Mouse (Mus musculus) midbrain, embryonic 10.5 days (tissue): ENCODE data around the gene Derl3. TPM values are rescaled to one million over a fixed set of nuclear protein-coding genes. Genes with fewer than 3 reads are reported as not detected.
"Not testable (repeated sequence)": the region's sequence is repeated elsewhere in the genome, so short reads cannot be mapped to it uniquely, and the experiment has no call there.

Source experiments
- DNase-seq: peaks from one replicate; pipeline ENCODE4 v3.0.0-alpha.2; 2017; ENCODE audit warnings: low spot score
- H3K27ac ChIP-seq: fragments of 300-500 bp; sonication (generic); replicated peaks from 2 replicates; pipeline ENCODE4 v1.5.1; 2016; ENCODE audit warnings: mild to moderate bottlenecking
- H3K27me3 ChIP-seq: fragments of 300-500 bp; sonication (generic); 2 replicates; pipeline ENCODE4 v1.6.1; 2016; ENCODE audit warnings: low read depth, mild to moderate bottlenecking; ENCODE audit not compliant: poor library complexity, severe bottlenecking
- H3K36me3 ChIP-seq: fragments of 300-500 bp; sonication (generic); 2 replicates; pipeline ENCODE4 v1.6.1; 2016; ENCODE audit warnings: mild to moderate bottlenecking, moderate library complexity
- H3K4me1 ChIP-seq: fragments of 300-500 bp; sonication (generic); 2 replicates; pipeline ENCODE4 v1.6.1; 2016
- H3K4me3 ChIP-seq: fragments of 300-500 bp; sonication (generic); 2 replicates; pipeline ENCODE4 v1.5.1; 2016; ENCODE audit warnings: mild to moderate bottlenecking, moderate library complexity
- H3K9me3 ChIP-seq: fragments of 300-500 bp; sonication (generic); replicated peaks from 2 replicates; pipeline ENCODE4 v1.6.1; 2016; ENCODE audit warnings: mild to moderate bottlenecking
- WGBS: fragments of 180-500 bp; shearing (Covaris S2); methylation state at CpG from one replicate; pipeline ENCODE4 v1.1.7; 2016; 5-methylcytosine and 5-hydroxymethylcytosine counted together
- polyA plus RNA-seq: library from polyadenylated mRNA; unstranded; fragments of >200 nt; fragmentation: Nextera tagmentation; extraction: Ambion mirVana; gene quantifications from 2 replicates; pipeline ENCODE4 v1.2.1, GENCODE M21; 2016

Gene Derl3
- polyA plus RNA-seq, 1 experiment from 2014 or later, result 1.4 TPM

DNA sequence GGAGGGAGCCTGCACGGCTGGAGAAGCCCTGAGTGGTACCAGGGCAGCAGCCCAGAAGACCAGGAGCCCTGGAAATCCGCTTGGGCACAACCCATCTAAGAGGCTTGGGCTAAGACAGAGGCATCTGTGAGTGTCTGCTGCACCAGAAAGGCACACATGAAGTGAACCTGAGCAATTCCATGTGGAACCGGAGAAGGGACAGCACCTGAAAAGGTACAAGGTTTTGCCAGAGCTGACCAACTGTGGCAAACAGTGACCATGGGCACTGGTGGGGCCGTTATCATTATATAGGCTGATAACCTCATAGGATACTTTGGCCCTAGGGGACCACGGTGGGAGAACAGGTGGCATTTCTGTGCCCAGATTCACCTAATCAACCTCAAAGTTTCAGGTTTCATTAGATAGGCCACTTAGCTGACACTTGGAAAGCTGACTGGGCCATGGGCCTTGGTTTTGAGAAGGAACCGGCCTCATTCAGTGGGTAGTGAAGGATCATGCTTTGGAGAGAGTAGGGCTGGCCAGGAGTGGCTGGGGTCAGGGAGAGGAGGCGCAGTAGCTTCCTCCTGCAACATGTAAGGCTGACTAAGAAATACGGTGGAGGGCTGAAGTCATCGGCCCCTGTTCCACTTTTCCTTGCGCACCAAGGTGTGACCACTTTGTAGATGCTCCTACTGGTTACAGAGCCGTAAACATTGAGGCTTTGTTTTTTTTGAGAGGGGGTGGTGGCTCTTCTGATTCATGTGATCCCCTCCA is 36.9 kb upstream of the Derl3 start:
- Histone ChIP-seq H3K4me1 (peaks cover 38% of the 10 kb centered on the region), H3K27ac (no peak overlapping the region), H3K9me3 (no peaks in the 10 kb centered on the region), H3K36me3 (peaks cover 36% of the 10 kb centered on the region), H3K27me3 (0 out of 2 replicates have a peak, but pooled peaks cover under 1% of the 10 kb centered on the region), H3K4me3 (no peak overlapping the region)
- WGBS, result 86% methylated on average over 11 of the region's 11 CpGs
- no peak for DNase-seq

GRCm38 (mm10) chr10:75856976-75857375 is 36.2 kb upstream of the Derl3 start:
- Histone ChIP-seq H3K9me3 (no peaks in the 10 kb centered on the region), H3K27ac (no peak overlapping the region), H3K36me3 (peaks cover 36% of the 10 kb centered on the region), H3K27me3 (no peaks in the 10 kb centered on the region), H3K4me3 (no peak overlapping the region), H3K4me1 (peaks cover 38% of the 10 kb centered on the region)
- 90% methylated on average over 3 of the region's 3 CpGs for WGBS
- no peak for DNase-seq

GRCm38 (mm10) chr10:75857598-75857997 is 35.6 kb upstream of the Derl3 start:
- DNase-seq, result no peak
- H3K27me3 ChIP-seq, result no peaks in the 10 kb centered on the region
- H3K36me3 ChIP-seq, result peaks cover 36% of the 10 kb centered on the region
- H3K9me3 ChIP-seq, result no peaks in the 10 kb centered on the region; the same call in 1 of the 2 replicates
- 92% methylated on average over 4 of the region's 4 CpGs for WGBS
- no peak overlapping the region; the same call in 1 of the 2 replicates for H3K27ac ChIP-seq
- peak overlapping the region; percentile 91; the same call in 1 of the 2 replicates for H3K4me3 ChIP-seq
- peaks cover 38% of the 10 kb centered on the region for H3K4me1 ChIP-seq

DNA sequence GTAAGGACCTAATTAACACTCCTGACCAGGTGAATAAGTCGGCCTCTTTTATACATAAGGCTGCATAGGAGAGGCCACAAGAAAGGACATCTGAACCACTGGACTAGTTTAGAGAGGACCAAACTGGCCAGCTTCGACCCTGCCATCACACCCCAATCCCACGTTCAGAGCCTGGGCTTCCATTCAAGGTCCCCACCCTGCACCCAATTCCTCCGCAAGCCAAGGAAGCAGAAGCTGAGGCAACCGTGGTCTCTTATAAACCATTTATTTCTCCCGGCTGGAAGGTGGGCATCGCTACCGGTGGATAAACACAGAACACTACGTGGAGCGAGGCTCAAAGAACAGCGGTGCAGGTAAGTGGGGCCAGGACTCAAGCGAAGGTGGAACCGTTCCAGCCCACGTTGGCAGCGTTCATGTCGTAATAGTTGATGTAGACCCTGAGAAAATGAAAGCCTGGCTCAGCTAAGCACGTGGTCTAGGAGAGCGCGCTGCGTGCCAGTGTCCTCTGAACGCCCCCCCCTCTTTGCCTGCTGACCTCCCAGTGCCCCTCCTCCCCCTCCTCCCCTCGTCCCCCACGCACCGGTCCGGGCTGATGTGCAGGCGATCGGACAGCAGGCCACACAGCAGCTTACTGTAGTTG is 34.0 kb upstream of the Derl3 start:
- Histone ChIP-seq H3K9me3 (no peaks in the 10 kb centered on the region; the same call in 1 of the 2 replicates), H3K4me1 (peaks cover 38% of the 10 kb centered on the region), H3K27ac (peak overlapping the region; percentile 100), H3K36me3 (peaks cover 36% of the 10 kb centered on the region), H3K27me3 (no peaks in the 10 kb centered on the region), H3K4me3 (peak overlapping the region; percentile 91)
- 3% methylated on average over 27 of the region's 27 CpGs for WGBS
- peak; percentile 79 for DNase-seq

DNA sequence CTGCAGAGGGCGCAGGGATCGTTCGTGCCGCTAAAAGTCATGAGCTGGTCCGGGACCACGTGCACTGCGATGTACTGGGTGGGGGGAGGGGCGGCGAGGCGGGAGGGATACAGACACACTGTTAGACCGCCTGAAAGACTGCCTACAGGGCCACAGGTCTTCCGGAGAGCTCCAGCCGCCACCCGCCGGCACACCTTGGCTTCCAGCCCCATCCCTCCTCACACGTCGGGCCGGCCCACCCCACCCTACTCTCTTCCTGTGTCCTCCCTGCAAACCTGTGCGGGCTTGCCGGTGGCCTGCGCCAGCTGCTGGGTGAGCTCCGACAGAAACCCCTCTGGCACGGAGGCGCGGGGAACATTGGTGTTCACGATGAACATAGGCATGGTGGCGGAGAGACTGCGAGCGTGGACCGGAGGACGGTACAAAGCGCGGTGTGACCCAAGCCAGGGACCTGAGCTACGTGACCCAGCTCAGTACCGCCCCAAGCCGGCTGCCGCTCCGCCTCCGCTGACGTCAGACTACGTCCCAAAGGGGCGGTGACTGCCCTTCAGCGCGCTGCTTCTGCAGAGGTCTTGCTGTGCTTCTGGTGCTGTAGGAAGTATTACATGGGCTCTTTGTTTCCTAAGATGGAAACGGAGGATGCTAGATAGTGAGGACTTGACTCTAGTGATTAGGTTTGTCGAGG is 33.3 kb upstream of the Derl3 start, which contains the start of gene Mif:
Mif (minus strand) TSS at position 455 of the 685 bp plus-strand sequence.
- Histone ChIP-seq H3K36me3 (peaks cover 36% of the 10 kb centered on the region), H3K27ac (peak within 1 kb of the TSS; percentile 100), H3K4me1 (peaks cover 38% of the 10 kb centered on the region), H3K4me3 (peak within 1 kb of the TSS; percentile 91)
- peak; percentile 94 for DNase-seq
- H3K27me3 ChIP-seq, H3K9me3 ChIP-seq: not testable (repeated sequence)
- WGBS, result under 1% methylated on average over 46 of the region's 46 CpGs

GRCm38 (mm10) chr10:75860746-75861145 is 32.5 kb upstream of the Derl3 start:
- peaks cover 34% of the 10 kb centered on the region for H3K36me3 ChIP-seq
- peaks cover 38% of the 10 kb centered on the region for H3K4me1 ChIP-seq
- DNase-seq, result no peak
- WGBS, result 26% methylated on average over 7 of the region's 7 CpGs
- peak overlapping the region; percentile 91 for H3K4me3 ChIP-seq
- peak overlapping the region; percentile 100 for H3K27ac ChIP-seq
- H3K27me3 ChIP-seq, result no peaks in the 10 kb centered on the region
- H3K9me3 ChIP-seq, result no peaks in the 10 kb centered on the region; the same call in 1 of the 2 replicates

DNA sequence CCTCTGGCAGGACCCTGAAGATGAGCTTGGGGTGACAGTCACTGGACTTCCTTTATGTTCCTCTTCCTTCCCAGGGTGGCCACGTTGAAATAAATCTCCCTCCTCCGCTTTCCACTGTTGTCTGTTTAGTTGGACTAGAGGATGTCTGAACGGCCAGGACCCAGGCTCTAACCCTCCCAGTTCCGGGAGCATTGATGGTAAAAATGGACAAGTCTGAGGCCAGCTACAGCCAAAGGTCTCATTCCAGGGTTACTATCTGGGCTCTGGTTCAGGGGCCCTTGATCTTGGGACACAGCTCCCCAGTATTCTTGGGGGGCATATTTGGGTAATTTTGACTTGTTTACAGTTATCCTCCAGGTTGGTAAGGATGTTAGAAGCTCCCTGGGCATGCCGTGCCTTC is 31.6 kb upstream of the Derl3 start:
- Histone ChIP-seq H3K4me3 (no peak overlapping the region), H3K27ac (peak overlapping the region; percentile 100), H3K36me3 (peaks cover 26% of the 10 kb centered on the region), H3K27me3 (no peaks in the 10 kb centered on the region), H3K9me3 (no peaks in the 10 kb centered on the region; the same call in 1 of the 2 replicates), H3K4me1 (peaks cover 38% of the 10 kb centered on the region)
- WGBS, result 53% methylated on average over 5 of the region's 5 CpGs
- DNase-seq, result no peak

DNA sequence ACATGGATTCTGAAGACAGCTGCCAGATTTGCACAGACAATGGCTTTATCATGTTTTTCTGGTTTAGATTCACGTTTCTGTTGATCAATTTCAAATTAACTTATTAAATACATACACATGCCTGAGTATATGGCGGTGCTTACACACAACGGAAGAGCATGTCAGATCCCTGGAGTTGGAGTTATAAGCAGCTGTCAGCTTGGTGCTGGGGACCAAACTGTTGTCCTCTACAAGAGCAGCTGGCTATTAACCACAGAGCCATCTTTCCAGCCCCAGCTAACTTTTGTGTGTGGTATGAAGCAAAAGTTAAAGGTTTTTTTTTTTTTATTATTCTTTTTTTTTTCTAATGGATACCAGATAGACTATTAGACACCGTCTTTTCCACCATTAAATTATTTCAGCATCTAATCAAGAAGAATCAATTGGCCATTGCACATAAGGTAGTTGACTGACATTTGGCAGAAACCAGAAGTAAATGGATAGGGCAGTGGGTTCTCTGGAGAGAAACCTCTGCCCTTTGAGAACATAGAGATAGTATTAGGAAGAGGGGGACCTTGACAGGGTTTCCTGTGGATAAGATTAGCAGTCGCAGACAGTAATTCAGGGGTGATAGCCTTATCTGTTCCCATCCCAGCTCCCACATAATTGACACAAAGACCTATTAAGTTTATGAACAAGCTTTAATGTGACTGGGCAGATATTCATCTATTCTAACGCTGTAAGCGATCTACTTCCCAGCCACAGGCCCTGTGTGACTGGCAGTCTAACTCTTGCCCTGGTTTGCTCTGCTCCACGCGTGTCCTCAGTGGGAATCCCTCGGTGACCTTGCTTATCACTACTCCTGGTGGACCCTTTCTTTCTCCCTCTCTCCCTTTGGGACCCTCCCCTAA is 20.9 kb upstream of the Derl3 start:
- Histone ChIP-seq H3K36me3 (no peaks in the 10 kb centered on the region), H3K4me3 (peak overlapping the region; percentile 48), H3K4me1 (peaks cover 24% of the 10 kb centered on the region), H3K27me3 (no peaks in the 10 kb centered on the region), H3K9me3 (no peaks in the 10 kb centered on the region), H3K27ac (peak overlapping the region; percentile 92)
- WGBS, result 40% methylated on average over 10 of the region's 10 CpGs
- DNase-seq, result no peak

GRCm38 (mm10) chr10:75872915-75873542 is 20.2 kb upstream of the Derl3 start:
- 2% methylated on average over 11 of the region's 11 CpGs for WGBS
- Histone ChIP-seq H3K27me3 (no peaks in the 10 kb centered on the region), H3K36me3 (no peaks in the 10 kb centered on the region), H3K4me1 (peaks cover 24% of the 10 kb centered on the region), H3K9me3 (no peaks in the 10 kb centered on the region), H3K4me3 (peak overlapping the region; percentile 48), H3K27ac (peak overlapping the region; percentile 92)
- peak; percentile 89 for DNase-seq

DNA sequence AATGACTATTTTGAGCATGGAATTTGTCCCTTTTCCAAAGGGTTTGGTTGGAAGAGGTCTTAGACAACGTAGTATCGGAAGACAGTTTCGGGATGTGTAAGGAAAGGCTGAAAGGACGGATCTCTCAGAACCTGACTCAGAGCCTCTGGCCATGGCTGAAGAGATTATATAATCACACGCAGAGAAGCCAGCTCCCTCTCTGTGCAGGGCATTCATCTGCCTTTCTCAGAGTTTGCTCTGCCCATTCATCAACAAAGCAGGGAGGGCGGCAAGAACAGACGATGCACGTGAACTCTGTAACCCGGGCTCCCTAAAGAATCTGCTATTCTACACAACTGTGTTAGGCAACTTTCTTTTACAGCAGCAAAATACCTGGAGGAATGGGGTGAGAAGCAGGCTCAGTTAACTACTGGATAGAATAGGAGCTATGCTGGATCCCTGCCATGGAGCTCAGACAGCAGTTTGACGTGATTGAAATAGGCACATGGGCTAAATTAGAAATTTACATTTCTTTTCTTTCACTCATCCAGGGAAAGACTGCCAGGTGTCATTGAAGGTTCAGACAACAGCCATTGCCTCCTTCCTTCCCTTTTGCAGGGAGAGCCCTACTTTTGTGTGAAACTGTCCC is 19.6 kb upstream of the Derl3 start:
- WGBS, result 22% methylated on average over 10 of the region's 10 CpGs
- Histone ChIP-seq H3K4me3 (peak overlapping the region; percentile 48), H3K9me3 (no peaks in the 10 kb centered on the region), H3K27ac (peak overlapping the region; percentile 92), H3K36me3 (no peaks in the 10 kb centered on the region), H3K27me3 (no peaks in the 10 kb centered on the region), H3K4me1 (peaks cover 24% of the 10 kb centered on the region)
- DNase-seq, result peak; percentile 56

- no peaks in the 10 kb centered on the region for H3K36me3 ChIP-seq
- H3K4me3 ChIP-seq, result no peak overlapping the region
- no peak for DNase-seq
- peaks cover 29% of the 10 kb centered on the region for H3K4me1 ChIP-seq
- no peak overlapping the region for H3K27ac ChIP-seq
- H3K27me3 ChIP-seq, result peaks cover 7% of the 10 kb centered on the region; the same call in 1 of the 2 replicates
- H3K9me3 ChIP-seq, result no peaks in the 10 kb centered on the region
- whole genome bisulfite sequencing, result 90% methylated on average over 3 of the region's 3 CpGs
These were observed 14.4 kb upstream of the Derl3 start for GRCm38 (mm10) chr10:75878836-75879235.
